Mouse (Mus musculus) naive thymus-derived CD4-positive, alpha-beta T cell, adult 5 months (primary cell): Measurements from ENCODE around the gene Ammecr1. TPM values are rescaled to one million over a fixed set of nuclear protein-coding genes. Genes with fewer than 3 reads are reported as not detected.

Experiments
- polyA plus RNA-seq: library from polyadenylated mRNA; unstranded; fragments of 100-300 nt; shearing (Covaris generic); gene quantifications from one replicate; pipeline ENCODE4 v1.2.1, GENCODE M21; 2017

The Ammecr1 gene
- 3.4 TPM for polyA plus RNA-seq

DNA sequence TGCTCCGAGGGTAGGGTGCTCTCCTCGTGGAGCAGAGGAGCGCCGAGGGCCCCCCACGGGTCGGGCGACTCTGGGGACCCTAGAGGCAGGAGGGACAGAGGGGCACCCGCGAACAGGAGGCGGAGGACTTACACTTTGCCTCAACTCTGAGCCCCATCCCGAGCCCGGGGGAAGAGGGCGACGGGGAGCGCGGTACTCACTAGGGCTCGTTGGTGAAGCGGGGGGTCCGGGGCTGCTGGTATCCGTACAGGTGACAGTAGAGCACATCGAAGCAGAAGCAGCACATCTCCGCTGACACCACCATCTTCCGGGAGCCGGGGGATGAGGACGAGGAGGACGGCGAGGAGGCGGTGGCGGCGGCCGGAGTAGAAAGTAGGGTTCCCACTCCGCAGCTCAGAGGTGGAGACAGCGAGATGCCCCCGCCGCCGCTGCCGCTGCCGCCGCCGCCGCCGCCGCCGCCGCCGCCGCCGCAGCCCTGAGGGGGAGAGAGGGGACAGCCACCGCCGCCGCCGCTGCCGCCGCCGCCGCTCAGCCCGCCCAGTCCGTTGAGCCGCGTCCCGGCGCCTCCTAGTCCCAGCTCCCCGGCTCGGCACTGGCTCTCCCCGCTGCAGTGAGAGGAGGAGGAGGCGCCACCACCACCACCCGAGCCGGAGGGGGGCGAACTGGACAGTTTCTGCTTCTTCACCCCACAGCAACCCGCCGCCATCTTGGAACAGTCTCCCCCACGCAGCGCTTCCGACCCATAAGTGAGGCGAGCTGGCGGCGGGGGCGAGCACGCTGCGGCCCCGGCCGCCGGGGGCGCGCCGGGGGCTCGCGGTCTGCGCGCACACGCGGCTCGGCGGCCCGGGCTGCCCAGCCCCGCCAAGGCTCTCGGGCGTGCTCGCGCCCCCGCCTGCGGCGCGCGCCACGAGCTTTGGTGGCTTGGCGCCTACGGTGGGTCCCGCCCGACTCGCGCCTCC lies at the start of gene Ammecr1:
Gene Ammecr1 (minus strand): TSS at position 721 of the 959 bp plus-strand sequence.

Other genes with a start within 250 kb of the Ammecr1 start
- gene Rtl9, start 132.9 kb upstream of the Ammecr1 start, polyA plus RNA-seq = not detected